Mouse (Mus musculus): ENCODE measurements at regions not wholly inside any gene's neighbourhood (a gene's known extent, or its start where the extent isn't known, plus 50 kb on each side); places are given as distances from the start of the nearest gene placed in this dataset.

GRCm38 (mm10) chr11:84760622-84761196, 58.6 kb downstream of the Mrm1 start:
- DNase-seq (ENCODE audit: low spot score in 2 of 2): peak; percentile 31 to 34

GRCm38 (mm10) chr11:84759478-84759986, 59.8 kb downstream of the Mrm1 start:
- DNase-seq (ENCODE audit: low spot score in 2 of 2): peak in 1 of 2 experiments; percentile 45

- DNase-seq (ENCODE audit: low spot score in 2 of 2): no peak
Observed at GRCm38 (mm10) chr11:84752007-84752406, 67.3 kb downstream of the Mrm1 start.

GRCm38 (mm10) chr11:84749490-84750349, 69.6 kb downstream of the Mrm1 start:
- DNase-seq (ENCODE audit: low spot score in 2 of 2): no peak

GRCm38 (mm10) chr11:84738769-84739589, 80.3 kb downstream of the Mrm1 start:
- DNase-seq (ENCODE audit: low spot score in 2 of 2): no peak

- no peak for DNase-seq (ENCODE audit: low spot score in 2 of 2)
Observed at GRCm38 (mm10) chr11:84738128-84738527, 81.2 kb downstream of the Mrm1 start.

GRCm38 (mm10) chr11:84731890-84732289, 87.4 kb downstream of the Mrm1 start:
- DNase-seq (ENCODE audit: low spot score in 2 of 2): no peak

- DNase-seq (ENCODE audit: low spot score in 2 of 2): no peak
Observed at GRCm38 (mm10) chr11:84730218-84730617, 89.1 kb downstream of the Mrm1 start.

GRCm38 (mm10) chr11:84729189-84729588, 90.1 kb downstream of the Mrm1 start:
- no peak for DNase-seq (ENCODE audit: low spot score in 2 of 2)

GRCm38 (mm10) chr11:84725936-84726613, 93.2 kb downstream of the Mrm1 start:
- no peak for DNase-seq (ENCODE audit: low spot score in 2 of 2)

GRCm38 (mm10) chr11:84725177-84725792, 94.0 kb downstream of the Mrm1 start:
- DNase-seq (ENCODE audit: low spot score in 2 of 2): no peak

GRCm38 (mm10) chr11:84724080-84724479, 95.2 kb downstream of the Mrm1 start:
- DNase-seq (ENCODE audit: low spot score in 2 of 2): peak; percentile 11 to 14

- no peak for DNase-seq (ENCODE audit: low spot score in 2 of 2)
Observed at GRCm38 (mm10) chr11:84722658-84723201, 96.6 kb downstream of the Mrm1 start.

GRCm38 (mm10) chr11:84721979-84722378, 97.3 kb downstream of the Mrm1 start:
- DNase-seq (ENCODE audit: low spot score in 2 of 2): no peak

GRCm38 (mm10) chr11:84721150-84721549, 98.2 kb downstream of the Mrm1 start:
- DNase-seq (ENCODE audit: low spot score in 2 of 2): no peak

GRCm38 (mm10) chr11:84719781-84720180, 99.5 kb downstream of the Mrm1 start:
- DNase-seq (ENCODE audit: low spot score in 2 of 2): no peak

GRCm38 (mm10) chr11:84712731-84713130, 106.6 kb downstream of the Mrm1 start:
- DNase-seq (ENCODE audit: low spot score in 2 of 2): no peak

- no peak for DNase-seq (ENCODE audit: low spot score in 2 of 2)
Observed at GRCm38 (mm10) chr11:84711886-84712285, 107.4 kb downstream of the Mrm1 start.

GRCm38 (mm10) chr11:84708222-84708730, 111.0 kb downstream of the Mrm1 start:
- DNase-seq (ENCODE audit: low spot score in 2 of 2): no peak

GRCm38 (mm10) chr11:84707772-84708171, 111.5 kb downstream of the Mrm1 start:
- no peak for DNase-seq (ENCODE audit: low spot score in 2 of 2)

GRCm38 (mm10) chr11:84706692-84707091, 112.6 kb downstream of the Mrm1 start:
- no peak for DNase-seq (ENCODE audit: low spot score in 2 of 2)
